Mouse (Mus musculus): ENCODE data around the gene Mrpl52.

Gene Mrpl52

DNA sequence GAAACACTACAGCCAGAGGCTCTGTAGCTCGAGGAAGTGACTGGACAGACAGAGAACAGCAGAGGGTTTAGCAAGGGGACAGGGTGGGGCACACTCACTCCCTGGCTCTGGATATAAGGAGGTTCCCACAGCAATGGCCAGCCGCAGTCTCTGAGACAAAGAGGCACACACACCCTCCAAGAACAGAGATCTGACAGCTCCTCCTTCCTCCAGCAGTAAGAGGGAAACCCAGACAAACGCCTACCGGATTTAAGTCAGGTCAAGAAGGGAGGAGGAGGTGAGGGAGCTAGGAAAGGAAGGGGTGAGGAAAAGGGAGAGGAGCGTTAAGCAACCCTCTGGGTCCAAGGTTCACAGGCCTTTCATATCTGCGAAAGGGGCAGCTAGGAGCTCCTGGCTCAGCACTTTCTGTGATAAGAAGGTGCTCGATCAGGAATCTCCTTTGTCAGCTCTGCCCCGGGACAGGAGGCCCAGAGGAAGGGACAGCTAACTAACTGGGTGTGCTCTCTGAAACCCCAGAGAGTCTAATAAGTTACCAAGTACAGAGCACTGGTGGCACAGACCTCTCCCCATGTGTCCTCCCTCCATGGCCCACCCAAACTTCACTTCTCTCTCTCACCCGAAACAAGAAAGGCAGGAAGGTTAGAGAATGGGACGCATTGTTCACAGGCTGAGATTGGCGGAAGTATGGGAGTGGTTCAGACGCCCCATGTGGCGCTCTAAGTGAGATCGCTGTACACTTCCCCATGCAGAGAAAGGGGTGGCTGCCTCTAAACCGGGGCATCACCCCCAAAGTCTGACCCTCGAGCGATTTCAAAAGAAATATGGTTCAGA is 16.5 kb upstream of the Mrpl52 start:
- peak; percentile 25 to 45 for DNase-seq (ENCODE audit: low read depth in 1 of 2, low spot score in 2 of 2)

DNA sequence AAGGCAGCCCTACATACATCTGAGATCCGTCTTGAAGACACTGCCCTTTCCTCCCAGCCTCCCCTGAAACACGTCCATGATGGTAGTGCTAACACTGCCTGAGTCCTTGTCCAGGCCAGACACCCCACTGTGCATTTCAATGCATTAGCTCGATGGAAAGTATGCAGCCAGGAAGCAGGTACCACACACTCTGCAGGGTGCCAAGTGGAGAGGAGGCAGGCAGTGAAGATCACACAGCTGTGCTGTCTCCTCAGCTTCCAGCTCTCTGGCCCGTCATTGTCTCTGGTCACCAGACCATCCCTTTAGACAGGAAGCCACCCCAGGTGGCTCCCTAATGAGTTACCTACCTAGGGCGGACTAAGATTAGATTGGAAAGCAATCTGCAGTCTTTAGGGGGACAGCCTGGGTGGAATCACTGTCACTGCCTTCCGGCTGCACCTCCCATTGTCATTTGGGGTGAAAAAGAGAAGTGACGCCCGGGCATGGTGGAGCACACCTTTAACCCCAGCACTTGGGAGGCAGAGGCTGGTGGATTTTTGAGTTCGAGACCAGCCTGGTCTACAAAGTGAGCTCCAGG is 14.6 kb upstream of the Mrpl52 start:
- no peak for DNase-seq (ENCODE audit: low read depth in 1 of 2, low spot score in 2 of 2)

DNA sequence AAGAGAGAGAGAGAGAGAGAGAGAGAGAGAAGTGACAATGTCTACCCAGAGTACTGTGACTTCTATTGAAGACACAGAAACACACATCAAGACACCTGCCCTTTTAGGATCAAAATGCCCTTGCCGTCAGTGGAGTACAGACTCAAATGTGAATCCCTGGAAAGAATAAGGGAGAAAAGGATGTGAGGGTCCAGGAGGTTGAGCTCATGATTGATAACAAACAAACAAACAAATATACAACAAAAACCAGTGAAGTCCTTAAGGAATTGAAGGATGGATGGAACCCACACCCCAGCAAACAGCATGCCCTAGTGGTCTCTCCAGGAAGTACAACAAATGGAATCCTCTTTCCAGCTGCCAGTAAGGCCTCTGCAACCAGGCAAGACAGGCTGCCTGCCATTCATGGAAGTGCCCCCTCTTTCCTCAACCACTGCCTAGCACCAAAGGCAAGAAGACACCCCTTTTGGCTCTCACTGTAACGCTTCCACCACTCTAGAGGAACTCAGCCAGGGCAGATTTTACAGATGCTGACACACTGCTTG is 14.0 kb upstream of the Mrpl52 start:
- no peak for DNase-seq (ENCODE audit: low read depth in 1 of 2, low spot score in 2 of 2)

DNA sequence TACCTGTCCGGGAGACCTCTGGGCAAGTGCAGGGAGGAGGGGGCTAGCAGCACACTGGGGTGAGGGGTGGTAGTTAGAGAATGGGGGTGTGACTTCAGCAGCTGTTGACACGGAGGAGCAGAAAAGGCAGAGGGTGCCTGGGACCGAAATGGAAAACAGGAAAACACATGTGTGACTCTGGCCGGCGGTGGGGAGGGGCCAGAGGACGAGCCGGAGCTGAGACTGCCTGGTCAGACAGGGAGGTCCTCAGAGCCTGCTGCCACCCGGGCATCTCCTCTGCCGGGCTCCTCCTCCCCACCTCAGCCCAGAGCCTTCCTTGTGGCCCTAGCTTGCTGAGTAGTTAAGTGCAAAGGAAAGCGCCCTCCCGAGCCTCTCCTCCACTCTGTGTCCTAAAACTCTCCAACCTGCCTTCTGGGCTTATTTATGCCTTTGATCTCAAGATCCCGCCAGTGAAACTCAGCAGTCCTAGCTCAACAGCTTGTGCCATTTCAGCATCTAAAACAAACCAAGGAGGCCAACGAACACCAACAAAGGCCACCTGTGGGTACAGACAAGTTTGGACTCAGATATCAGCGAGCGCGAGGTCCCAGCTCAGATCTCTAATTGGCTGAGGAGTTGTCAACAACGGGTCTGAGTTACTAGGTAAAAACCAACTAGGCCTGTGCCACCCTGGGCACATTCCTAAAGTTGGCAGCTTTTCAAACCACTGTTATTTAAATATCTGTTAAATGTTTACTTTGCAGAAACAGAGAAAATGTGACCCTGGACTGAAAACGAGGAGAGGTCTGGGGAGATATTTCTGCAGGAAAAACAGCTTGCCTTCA is 12.6 kb upstream of the Mrpl52 start:
- no peak for DNase-seq (ENCODE audit: low read depth in 1 of 2, low spot score in 2 of 2)

DNA sequence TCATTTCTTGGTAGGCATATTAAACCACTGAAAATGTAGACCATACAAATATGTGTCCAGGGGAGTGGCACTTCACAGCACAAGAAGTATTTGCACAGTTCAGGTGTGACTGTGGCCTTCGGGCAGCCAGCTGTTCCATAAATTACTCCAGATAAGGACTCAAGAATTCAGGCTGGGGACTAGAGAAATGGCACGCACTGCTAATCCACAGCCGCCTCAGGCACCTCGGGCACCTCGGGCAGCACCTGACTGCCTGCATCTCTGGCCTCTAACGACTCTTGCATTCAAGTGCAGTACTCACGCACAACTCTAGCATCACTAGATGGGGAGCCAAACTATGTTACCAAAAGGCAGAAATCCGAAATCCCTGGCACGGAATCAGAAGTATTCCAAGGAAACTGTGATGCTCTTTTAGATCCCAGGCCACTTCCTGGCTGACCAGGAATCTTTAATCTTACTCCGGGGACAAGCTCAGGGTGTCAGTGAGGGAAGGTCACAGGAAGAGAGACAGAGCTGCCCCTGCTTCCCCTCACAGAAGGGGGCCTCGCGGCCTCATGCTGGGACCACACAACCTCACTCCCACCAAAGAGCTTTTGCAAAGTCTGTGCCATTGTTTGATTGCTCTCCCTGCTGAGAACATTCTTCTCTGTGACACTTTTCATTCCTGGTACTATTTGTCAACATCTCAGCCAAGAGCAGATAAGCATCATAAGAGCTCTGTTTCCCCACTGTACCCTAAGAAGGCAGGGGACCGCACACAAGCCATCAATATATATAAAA is 11.3 kb upstream of the Mrpl52 start:
- DNase-seq (ENCODE audit: low read depth in 1 of 2, low spot score in 2 of 2) = no peak

GRCm38 (mm10) chr14:54416229-54416775 is 10.4 kb upstream of the Mrpl52 start:
- DNase-seq (ENCODE audit: low read depth in 1 of 2, low spot score in 2 of 2) = no peak

DNA sequence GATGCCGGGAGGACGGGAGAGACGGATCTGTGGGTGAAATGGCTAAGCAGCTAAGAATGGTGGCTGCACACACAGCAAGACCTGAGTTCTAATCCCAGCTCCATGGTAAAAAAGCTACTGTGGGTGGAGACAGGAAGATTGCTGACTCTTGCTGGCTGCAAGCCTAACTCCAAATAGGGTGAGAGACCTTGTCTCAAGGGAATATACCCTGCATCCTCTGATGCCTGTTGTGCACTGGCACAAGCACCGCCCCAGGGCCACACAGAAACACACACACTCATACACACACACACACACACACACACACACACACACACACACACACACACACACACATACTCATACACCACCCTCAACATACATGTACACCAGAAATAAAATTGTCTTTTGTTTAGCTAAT is 9.9 kb upstream of the Mrpl52 start:
- DNase-seq (ENCODE audit: low read depth in 1 of 2, low spot score in 2 of 2) = no peak

DNA sequence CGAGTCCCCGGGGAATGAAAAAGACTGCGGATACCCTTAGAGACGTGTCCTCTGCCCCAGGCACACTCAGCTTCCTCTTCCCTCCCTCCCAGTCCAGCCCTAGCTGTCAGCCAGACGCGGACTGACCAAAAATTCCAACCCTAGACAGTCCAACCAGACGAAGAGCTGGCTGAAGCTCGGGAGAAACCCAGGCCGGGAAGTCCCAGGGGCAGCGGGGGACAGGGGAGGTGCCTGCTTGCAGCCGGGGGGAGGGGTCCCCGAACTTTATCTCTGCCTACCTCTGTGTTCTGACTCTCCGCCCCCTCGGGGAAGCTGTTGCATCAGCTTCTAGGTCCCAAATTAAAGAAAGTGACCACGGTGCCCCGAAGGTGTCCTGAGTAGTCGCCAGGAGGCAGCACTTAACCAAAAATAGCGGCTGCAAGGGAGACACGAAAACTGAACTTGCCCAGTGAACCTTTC is 9.1 kb upstream of the Mrpl52 start, which contains the start of gene Slc7a7:
TSS of gene Slc7a7 (minus strand) at position 158 of the 459 bp plus-strand sequence.
- no peak for DNase-seq (ENCODE audit: low read depth in 1 of 2, low spot score in 2 of 2)

- DNase-seq (ENCODE audit: low read depth in 1 of 2, low spot score in 2 of 2) = no peak
Observed at GRCm38 (mm10) chr14:54421014-54421413, 5.7 kb upstream of the Mrpl52 start.

DNA sequence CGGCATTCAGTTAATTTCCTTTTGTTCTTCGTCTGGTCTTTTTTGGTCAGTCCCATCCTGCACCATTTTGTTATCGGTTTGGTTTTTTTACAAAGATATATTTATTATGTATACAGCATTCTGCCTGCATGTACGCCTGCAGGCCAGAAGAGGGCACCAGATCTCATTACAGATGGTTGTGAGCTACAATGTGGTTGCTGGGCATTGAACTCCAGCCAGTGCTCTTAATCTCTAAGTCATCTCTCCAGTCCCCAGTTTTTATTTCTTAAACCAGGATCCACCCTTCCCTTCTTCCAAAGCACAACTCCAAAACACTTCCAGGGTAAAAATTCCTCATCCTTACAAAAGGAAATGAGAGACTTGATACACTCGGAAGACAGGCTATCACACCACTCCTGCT is 3.3 kb upstream of the Mrpl52 start:
- DNase-seq (ENCODE audit: low read depth in 1 of 2, low spot score in 2 of 2) = no peak

DNA sequence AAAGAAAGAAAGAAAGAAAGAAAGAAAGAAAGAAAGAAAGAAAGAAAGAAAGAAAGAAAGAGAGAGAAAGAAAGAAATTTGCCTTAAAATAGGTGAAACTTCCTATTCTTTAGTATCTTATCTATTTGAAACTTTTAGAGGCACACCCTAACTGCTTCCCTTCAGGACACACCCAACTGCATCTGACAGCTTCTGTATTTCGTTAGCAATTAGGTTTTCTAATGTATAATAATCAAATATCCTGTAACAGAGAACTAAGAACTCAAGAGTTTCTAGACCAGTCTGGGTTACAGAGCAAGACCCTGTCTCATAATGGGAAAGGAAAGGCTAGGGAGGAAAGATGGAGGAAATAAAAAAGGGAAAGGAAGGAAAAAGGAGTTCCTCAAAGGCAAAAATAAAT is 2.1 kb upstream of the Mrpl52 start:
- DNase-seq (ENCODE audit: low read depth in 1 of 2, low spot score in 2 of 2) = no peak

- DNase-seq (ENCODE audit: low read depth in 1 of 2, low spot score in 2 of 2) = no peak
Observed at GRCm38 (mm10) chr14:54425540-54425939, 1.2 kb upstream of the Mrpl52 start.

GRCm38 (mm10) chr14:54426003-54426688 is 563 bp upstream of the Mrpl52 start:
- DNase-seq (ENCODE audit: low read depth in 1 of 2, low spot score in 2 of 2) = no peak

GRCm38 (mm10) chr14:54427696-54428095 is 987 bp downstream of the Mrpl52 start:
- DNase-seq (ENCODE audit: low read depth in 1 of 2, low spot score in 2 of 2) = no peak

DNA sequence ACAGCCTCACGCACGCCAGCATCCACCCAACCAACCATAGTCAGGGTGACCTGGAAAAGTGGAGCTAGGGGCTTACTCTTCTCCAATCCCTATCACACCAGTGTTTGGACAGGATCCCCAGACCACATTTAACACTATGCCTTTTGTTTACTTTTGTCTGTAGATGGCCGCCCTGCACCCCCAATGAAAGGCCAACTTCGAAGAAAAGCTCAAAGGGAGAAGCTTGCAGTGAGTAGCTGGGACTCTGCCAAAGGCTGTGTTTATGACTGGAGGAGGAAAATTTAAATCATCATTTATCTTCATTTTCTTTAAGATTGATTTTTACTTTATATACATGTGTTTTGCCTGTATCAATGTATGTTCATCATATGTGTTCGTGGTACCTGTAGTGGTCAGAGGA is 1.7 kb downstream of the Mrpl52 start:
- DNase-seq (ENCODE audit: low read depth in 1 of 2, low spot score in 2 of 2) = no peak

DNA sequence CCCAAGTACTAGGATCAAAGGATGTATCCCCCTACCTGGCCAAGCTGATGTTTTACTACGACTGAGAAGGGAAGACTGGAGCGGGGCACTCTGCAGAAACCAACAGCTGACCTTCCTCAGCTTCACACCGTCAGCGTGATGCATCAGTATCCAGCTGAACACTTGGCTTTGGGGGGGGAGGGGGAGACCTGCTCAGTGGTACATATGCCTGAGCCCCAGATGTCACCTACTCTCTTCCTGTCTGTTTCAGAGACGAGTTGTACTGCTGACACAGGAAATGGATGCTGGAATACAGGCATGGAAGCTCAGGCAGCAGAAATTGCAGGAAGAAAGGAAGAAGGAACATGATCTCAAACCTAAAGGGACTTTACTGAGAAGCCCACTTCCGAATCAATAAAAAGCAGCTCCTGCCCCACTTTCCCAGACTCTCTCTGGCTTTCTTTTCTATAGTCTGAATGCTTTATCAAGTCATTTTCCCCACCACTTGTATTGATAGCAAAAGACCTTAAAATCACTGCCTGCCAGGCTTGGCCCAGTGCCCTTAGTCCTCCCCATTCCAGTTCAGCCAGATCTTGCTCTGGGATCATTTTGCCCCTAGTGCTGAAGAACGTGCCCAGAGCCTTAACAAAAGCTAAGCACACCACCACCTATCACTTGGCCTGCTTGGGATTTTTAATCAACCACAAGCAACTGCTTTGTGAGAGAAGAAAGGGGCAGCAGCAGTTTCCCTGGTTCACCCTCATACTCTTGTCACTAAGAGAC is 2.8 kb downstream of the Mrpl52 start:
- DNase-seq (ENCODE audit: low read depth in 1 of 2, low spot score in 2 of 2) = no peak

DNA sequence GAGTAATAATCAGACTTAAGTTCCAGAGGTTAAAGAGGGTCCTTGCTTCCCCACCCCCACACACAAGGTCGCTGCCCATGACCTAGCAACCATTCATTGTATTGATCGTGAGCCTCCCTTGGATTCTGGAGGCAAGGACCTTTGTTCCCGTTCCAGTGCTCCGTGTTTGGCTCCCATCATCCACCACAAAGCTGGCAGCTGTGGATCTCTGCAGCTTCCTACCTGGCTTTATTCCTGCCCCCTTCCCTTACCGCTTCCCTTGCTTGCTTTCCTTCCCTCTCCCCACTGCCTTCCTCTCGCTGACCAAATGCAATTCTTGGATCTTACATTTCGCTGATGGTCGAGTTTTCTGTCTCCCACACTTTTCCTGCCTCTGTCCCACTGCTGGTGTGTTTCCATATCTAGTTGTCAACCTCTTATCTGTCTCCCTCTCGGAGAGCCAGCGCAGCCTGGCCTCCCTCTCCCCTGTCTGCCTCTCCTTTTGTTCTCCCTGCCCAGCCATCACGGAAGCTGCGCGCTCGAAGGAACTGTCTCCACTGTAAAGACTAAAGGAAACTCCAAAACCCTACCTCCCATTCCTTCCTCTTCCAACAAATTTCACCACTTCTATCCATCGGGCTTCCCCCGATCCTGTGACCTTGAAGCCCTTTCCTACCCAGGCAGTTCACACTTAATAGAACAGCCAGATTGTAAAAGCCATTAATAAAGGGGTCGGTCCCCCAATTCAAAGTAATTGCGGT is 3.9 kb downstream of the Mrpl52 start:
- DNase-seq (ENCODE audit: low read depth in 1 of 2, low spot score in 2 of 2) = no peak

GRCm38 (mm10) chr14:54431334-54432077 is 4.8 kb downstream of the Mrpl52 start, which contains the start of gene Mmp14:
TSS of gene Mmp14 (plus strand) at chr14:54431612.
- no peak for DNase-seq (ENCODE audit: low read depth in 1 of 2, low spot score in 2 of 2)

Data from monocyte, adult 2 months (primary cell).